Mouse (Mus musculus): ENCODE measurements at regions not wholly inside any gene's neighbourhood (a gene's known extent, or its start where the extent isn't known, plus 50 kb on each side); places are given as distances from the start of the nearest gene placed in this dataset.

DNA sequence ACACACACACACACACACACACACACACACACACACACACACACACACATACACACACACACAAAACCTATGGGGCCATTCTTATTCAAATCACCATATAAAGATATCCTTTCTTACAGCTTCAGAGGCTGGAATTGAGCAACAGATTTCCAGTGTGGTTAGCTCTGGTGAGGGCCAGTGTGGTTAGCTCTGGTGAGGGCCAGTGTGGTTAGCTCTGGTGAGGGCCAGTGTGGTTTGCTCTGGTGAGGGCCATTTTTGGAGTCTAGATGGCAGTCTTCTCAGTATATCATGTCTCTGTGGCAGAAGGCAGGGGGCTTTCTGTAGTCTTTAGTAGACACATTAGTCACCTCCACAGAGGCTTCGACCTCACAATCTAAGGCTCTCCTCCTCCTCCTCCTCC lies 191.5 kb upstream of the 9630041A04Rik start:
- no peak for DNase-seq (ENCODE audit: low read depth in 1 of 2, low spot score in 2 of 2)

DNA sequence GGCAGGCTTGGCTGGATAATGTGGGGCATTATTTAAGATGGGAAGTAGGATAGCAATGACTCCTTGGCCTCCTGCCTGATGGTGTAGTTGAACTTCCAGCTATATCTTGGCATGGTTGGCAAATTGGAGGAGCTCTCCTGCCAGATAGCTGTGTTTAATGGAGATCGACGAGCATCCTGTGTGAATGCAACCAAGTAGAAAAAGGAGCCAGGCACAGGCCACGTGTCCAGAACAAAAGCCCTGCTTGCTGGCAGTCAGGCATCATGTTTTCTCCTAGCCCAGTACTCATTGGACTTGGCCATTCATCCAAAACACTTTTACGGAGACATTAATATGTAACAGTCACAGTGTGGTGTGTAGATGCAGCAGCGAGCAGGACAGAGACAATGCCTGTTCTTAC lies 211.8 kb upstream of the 9630041A04Rik start:
- no peak for DNase-seq (ENCODE audit: low read depth in 1 of 2, low spot score in 2 of 2)

DNA sequence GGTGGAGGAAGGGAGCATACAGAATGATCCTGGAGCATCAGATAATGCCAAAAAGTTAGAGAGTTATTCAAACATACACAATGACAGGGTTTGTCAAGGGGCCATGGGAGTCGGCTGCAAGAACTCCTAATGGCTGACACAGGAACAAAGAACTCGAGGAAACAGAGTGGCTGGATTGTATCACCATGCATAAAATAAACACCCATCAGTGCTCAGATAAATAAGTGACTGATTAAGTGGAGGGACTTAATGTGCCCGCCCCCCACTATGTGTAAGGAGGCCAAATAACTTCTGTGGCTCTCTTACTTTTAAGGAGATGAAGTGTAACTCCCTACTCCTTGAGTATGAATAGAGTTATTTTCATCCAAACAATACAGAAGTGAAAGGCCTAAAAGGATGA lies 220.1 kb upstream of the 9630041A04Rik start:
- no peak for DNase-seq (ENCODE audit: low read depth in 1 of 2, low spot score in 2 of 2)

GRCm38 (mm10) chr9:101640598-101640997 lies 221.0 kb upstream of the 9630041A04Rik start:
- DNase-seq (ENCODE audit: low read depth in 1 of 2, low spot score in 2 of 2), result no peak

DNA sequence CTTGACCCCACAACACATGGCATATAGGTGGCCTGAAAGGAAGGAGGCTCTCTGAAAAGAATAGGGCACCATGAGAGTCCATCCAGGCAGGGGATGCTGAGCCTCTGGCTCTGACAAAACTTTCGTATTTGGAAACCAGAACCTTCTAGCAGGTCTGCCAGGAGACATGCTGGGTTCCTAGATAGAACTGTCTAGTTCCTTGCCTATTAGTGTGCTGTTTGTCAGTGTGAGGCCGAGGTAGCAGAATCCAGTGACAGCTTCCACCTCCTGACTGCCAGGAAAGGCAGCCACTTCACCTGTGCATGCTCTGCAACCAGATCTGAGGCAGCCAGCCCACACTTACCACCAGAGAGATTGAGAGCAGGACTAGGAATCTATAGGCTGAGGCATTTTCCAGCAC lies 245.4 kb upstream of the 9630041A04Rik start:
- DNase-seq (ENCODE audit: low read depth in 1 of 2, low spot score in 2 of 2), result no peak

GRCm38 (mm10) chr9:101615176-101615575 lies 246.5 kb upstream of the 9630041A04Rik start:
- DNase-seq (ENCODE audit: low read depth in 1 of 2, low spot score in 2 of 2), result no peak

GRCm38 (mm10) chr9:101613933-101614332 lies 247.7 kb upstream of the 9630041A04Rik start:
- DNase-seq (ENCODE audit: low read depth in 1 of 2, low spot score in 2 of 2), result no peak

DNA sequence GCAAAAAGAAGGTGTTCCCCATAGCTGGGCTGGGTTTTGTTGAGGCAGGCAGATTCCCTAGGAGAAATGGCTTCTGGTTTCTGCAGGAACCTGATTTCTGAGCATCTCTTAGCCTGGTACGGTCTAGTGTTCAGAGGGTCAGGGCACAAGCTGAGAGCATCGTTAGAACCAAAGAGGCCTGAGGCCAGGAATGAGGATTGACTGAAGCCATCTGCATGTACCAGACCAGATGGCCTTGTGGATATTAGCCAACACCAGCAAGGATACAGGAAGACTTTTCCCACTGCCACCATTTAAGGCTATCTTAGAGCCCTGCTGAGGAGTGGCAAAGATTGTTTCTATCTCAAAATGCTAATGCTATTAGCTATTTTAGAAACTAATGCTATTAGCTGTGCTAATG lies 248.2 kb upstream of the 9630041A04Rik start:
- no peak for DNase-seq (ENCODE audit: low read depth in 1 of 2, low spot score in 2 of 2)

- no peak for DNase-seq (ENCODE audit: low read depth in 1 of 2, low spot score in 2 of 2)
Measured at GRCm38 (mm10) chr9:101612971-101613370, 248.7 kb upstream of the 9630041A04Rik start.

DNA sequence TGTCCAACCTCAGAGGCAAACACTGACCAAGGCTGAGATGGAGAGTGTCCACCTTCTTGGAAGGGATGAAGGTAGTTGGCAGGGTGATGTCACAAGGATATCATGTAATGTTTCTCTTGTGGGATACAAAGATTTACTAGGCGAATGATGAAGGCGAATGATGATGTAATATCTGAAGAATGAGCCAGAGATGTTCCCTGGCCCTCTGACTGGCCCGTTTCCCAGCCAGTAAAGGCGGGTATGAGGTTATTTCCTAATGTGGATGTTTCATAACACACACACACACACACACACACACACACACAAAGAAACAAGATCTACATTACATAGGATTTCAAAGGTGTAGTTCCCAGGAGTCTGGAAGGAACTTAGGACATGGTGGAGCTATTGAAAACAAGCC lies 249.1 kb upstream of the 9630041A04Rik start:
- DNase-seq (ENCODE audit: low read depth in 1 of 2, low spot score in 2 of 2), result no peak

DNA sequence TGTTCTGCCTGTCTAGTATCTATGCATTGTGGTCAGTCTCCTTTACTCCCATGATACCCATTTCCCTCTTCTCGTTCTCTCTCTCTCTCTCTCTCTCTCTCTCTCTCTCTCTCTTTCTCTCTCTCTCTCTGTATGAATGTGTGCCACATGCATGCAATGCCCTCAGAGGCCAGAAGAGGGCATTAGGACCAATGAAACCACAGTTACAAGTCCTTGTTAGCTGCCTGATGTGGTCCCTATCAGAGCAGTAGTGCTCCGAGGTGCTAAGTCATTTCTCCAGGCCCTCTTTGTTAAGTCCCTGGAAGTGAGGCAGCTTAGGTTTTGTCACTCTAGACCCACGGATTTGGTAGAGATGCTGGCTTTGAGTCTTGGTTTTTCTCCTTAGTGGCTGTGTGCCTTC lies 250.2 kb upstream of the 9630041A04Rik start:
- no peak for DNase-seq (ENCODE audit: low read depth in 1 of 2, low spot score in 2 of 2)

GRCm38 (mm10) chr9:101610806-101611443 lies 250.7 kb upstream of the 9630041A04Rik start:
- DNase-seq (ENCODE audit: low read depth in 1 of 2, low spot score in 2 of 2), result no peak

GRCm38 (mm10) chr9:101610338-101610737 lies 251.3 kb upstream of the 9630041A04Rik start:
- no peak for DNase-seq (ENCODE audit: low read depth in 1 of 2, low spot score in 2 of 2)

- DNase-seq (ENCODE audit: low read depth in 1 of 2, low spot score in 2 of 2), result no peak
Measured at GRCm38 (mm10) chr9:101602799-101603198, 258.8 kb upstream of the 9630041A04Rik start.

GRCm38 (mm10) chr9:101596898-101597297 lies 264.7 kb upstream of the 9630041A04Rik start:
- no peak for DNase-seq (ENCODE audit: low read depth in 1 of 2, low spot score in 2 of 2)

- DNase-seq (ENCODE audit: low read depth in 1 of 2, low spot score in 2 of 2), result no peak
Measured at GRCm38 (mm10) chr9:101595101-101595650, 266.5 kb upstream of the 9630041A04Rik start.

- DNase-seq (ENCODE audit: low read depth in 1 of 2, low spot score in 2 of 2), result no peak
Measured at GRCm38 (mm10) chr9:101592621-101593020, 269.0 kb upstream of the 9630041A04Rik start.

DNA sequence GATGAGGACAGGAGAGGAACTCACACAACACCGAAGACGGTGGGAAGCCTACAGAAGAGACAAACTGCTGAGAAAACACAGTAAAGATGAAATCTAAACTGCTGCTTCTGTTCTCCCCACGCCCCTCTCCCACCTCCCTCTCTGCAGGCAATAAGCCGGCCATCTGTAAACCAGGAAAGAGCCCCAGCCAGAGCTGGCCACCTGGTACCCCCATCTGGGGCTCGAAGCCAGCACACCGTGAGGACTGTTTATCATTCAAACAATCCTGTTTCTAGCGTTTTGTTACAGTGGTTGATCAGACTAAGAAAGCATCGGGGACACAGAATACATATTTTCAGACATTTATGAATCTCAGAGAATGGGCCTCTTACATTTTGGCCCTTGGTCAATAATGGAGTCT lies 270.0 kb upstream of the 9630041A04Rik start:
- no peak for DNase-seq (ENCODE audit: low read depth in 1 of 2, low spot score in 2 of 2)

GRCm38 (mm10) chr9:101590310-101590709 lies 271.3 kb upstream of the 9630041A04Rik start:
- no peak for DNase-seq (ENCODE audit: low read depth in 1 of 2, low spot score in 2 of 2)

- DNase-seq (ENCODE audit: low read depth in 1 of 2, low spot score in 2 of 2), result no peak
Measured at GRCm38 (mm10) chr9:101581064-101581463, 280.6 kb upstream of the 9630041A04Rik start.

DNA sequence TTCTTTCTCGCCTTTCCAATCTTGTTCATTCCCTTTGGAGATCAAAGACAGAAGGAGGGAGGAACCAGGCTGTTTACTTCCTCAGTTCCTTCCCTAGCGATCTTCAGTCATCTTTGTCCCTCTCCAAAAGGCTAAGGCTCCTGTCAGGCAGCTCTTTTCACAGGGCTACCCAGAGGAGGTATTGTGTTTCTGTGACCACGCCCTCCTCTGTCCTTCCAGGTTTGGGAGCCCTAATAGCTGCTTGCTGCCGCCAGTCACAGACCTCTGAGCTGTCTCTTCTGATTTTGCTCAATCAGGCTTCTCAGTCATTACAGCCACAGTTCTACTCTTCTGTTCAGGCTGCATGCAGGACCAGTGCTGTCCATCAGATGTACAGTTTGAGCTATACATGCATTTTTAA lies 290.9 kb upstream of the 9630041A04Rik start:
- no peak for DNase-seq (ENCODE audit: low read depth in 1 of 2, low spot score in 2 of 2)

- DNase-seq (ENCODE audit: low read depth in 1 of 2, low spot score in 2 of 2), result no peak
Measured at GRCm38 (mm10) chr9:101563196-101563595, 298.4 kb upstream of the 9630041A04Rik start.

- no peak for DNase-seq (ENCODE audit: low read depth in 1 of 2, low spot score in 2 of 2)
Measured at GRCm38 (mm10) chr9:101559366-101559765, 302.3 kb upstream of the 9630041A04Rik start.
